Mouse (Mus musculus) spleen, postnatal 14 days (tissue): ENCODE data around the gene Brpf3.
"Not testable (repeated sequence)": the region's sequence is repeated elsewhere in the genome, so short reads cannot be mapped to it uniquely, and the experiment has no call there.

Experiments
- DNase-seq, 2 experiments: peaks; one replicate each; pipeline ENCODE4 v3.0.0; 2021 to 2022; ENCODE audit warnings: low spot score in 2 of 2

Gene Brpf3

DNA sequence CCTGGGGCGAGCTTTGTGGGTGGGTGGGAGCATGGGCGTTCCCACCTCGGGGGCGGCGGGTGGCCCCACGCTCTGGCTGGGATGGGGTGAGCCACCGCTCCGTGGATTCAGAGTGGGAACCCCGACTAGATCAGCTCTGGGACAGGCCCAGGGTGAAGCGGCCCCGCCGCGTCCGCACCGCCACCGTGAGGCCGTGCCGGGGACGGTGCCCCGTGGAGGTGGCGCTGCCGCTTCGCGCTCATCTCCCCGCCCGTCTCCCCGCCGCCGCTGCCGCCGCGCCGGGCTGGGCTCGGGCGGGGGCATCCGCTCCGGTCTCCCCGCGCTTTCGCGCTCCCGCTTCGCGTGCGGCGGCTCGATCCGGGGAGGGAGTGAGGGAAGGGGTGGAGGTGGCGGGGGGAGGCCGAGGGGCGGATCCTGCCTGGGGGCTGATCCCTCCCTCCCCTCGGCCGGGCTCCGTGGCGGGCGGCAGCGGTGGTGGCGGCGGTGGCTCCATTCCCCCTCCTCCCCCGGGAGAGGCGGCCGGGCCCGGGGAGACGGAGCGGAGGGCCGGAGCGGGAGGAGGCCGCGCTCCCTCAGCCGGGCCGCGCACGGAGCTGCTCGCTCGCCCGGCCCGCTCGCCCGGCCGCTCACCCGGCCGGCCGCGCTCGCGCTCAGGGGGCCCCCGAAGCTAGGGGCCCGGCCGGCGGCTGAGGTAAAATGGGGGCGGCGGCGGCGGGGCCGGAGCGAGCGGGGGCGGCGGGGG is at the start of gene Brpf3:
Brpf3 (plus strand) TSS at position 420 of the 742 bp plus-strand sequence.
- peak; percentile 66 to 81 for DNase-seq

DNA sequence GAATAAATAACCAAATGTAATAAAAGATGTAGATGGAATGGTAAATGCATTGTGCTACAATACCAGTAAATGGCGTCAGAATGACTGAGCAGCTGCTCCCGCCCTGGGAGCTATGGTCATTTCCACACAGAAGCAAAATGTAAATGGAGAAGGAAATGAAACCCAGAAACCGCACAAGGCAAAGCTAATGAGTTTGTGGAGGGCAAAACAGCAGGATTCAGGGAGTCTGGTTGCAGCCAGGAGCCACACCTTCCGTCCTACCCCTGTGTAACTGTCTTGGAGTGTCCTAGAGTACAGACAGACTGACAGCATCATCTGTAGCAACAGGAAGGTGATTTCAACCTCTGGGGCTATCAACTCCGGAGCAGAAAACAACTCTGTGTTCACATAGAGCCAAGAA is 44.4 kb upstream of the Brpf3 start:
- no peak for DNase-seq

DNA sequence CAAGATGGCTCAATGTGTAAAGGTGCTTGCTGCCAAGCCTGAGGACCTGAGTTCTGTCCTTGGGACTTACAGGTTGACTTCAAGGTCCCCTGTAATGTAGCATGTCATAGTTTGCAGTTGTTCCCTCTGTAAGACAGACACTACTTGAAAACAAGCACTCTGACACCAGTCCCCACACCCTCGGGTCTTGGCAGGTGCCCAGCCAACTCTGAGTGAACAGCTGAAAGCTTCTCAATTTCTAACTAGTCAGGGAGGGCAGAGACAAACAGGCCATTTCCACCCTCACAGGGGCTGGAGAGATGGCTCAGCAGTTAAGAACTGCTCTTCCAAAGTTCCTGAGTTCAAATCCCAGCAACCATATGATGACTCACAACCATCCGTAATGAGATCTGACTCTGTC is 43.4 kb upstream of the Brpf3 start:
- no peak for DNase-seq

DNA sequence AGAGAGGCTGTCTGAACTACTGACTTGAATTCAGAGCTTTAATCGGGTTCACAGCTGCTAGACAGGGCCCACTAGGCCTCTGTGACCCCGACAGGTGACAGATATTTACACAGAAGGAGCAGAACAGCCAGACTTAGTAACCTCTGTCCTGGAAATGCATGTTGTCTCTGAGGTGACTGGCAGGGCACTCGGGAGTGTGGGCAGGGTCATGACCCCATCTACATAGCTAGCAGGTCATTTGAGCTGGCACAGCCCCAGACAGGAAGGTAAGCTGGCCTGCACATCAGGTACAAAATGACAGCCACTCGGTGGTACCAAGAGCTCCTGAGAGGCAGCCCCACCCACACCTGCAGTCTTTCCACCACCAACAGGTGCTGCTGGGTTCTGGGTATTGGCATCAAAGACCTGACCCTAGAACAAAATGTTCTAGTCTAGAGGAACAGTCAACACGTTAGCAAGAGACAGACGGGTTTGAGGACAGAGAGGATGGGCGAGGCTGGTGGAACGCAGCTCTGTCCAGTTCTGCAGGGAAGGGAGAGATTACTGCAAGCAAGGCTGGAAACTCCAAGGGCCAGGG is 40.1 kb upstream of the Brpf3 start:
- no peak for DNase-seq

DNA sequence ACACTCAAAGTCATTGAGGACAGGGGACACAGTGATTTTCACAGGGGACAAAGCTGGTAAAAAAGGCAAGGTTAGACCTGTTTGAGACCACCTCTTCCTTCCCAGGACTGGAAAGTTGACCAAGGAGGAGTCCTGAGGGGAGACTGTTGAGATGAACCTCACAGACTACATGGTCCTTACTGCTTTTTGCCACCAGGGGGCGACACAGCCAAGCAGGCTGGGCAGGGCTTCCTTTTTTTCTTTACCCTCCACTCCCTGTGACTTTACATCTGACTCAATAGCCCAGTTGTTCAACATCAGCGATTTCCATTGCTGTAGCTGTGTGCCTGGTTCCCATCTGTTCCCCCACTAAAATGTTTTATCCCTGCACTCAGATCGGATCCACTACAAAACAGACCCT is 39.0 kb upstream of the Brpf3 start:
- DNase-seq = peak; percentile 57 to 77

DNA sequence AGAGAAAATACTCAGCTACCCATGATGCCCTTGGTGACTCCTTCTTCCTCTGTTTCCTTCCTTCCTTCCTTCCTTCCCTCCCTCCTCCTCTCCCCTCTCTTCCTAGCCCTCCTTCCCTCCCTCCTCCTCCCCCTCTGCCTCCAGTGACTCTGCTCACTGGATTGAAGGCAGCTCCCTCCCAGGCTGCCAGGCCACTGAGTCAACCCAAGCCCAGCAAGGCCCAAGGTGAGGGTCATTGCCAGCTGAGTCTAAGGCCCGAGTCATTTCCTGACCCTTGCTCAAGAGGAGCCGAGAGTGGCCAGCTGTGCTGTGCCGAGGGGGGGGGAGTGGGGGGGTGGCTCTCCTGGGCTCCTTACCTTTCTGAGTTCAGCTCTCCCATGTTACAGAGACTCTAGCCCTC is 34.7 kb upstream of the Brpf3 start:
- no peak for DNase-seq

DNA sequence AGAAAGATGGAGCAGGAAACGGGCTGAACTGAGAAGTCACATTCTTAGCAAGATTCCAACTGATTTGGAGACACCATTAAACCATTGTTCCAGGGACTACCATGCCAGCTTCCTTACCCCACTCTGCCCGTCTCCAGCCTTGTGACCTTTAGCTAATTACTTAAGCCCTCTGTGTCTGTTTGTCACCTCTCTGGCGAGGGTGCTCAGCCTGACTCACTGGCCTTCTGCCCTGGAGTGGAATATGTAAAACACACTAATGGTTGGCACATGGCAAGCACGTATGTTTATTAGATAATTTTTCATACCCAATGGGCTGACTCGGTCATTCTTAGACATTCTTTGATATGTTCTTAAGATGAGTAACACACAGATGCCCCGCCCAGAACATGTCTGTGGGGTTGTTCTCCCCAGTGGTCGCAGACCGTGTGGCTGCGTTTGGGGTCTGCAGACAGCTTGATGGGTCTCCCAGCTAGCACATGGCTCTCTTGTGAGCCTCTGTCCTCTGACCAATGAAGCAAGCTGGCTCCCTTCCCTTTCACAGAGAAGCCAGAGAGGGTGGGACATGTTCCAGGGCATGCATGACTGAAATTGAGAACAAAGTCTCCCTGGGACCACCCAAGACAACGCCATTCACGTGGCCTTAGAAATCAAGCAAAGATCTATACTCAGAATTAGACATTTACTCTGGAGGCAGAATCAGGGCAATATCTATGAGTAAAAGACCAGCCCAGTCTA is 33.9 kb upstream of the Brpf3 start:
- no peak for DNase-seq

DNA sequence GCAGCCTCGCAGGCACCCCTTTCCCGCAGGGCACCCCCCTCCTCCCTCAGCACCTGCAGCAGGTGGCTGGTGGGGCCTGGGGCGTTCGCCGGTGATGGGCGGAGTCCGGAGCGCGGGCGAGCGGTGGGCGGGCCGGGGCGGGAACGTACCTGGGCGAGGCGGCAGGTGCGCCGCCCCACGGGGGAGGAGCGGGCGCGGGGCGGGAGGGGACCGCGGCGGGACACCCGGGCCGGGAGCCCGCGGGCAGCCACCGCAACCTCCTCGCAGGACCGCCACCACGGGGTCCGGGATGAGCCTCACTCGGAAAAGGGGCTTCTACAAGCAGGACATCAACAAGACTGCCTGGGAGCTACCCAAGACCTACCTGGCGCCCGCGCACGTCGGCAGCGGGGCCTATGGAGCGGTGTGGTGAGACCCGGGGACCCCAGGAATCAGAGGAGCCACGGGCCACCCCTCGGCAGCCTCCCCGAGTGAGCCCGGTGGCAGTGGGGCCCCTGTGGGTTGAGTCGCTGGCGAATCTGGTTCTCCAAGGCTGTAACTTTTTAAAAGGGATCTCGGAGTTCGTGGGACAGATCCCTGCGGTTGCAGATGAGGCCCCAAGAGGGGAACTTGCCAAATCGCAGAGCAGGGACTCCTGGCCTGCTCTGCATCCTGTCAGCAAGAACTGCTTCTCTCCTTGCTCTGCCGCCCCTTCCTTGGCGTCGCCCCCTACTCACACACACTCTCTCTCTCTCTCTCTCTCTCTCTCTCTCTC is 31.6 kb upstream of the Brpf3 start, which contains the start of gene Mapk13:
Mapk13 (plus strand) TSS at position 177 of the 754 bp plus-strand sequence.
- DNase-seq = no peak

DNA sequence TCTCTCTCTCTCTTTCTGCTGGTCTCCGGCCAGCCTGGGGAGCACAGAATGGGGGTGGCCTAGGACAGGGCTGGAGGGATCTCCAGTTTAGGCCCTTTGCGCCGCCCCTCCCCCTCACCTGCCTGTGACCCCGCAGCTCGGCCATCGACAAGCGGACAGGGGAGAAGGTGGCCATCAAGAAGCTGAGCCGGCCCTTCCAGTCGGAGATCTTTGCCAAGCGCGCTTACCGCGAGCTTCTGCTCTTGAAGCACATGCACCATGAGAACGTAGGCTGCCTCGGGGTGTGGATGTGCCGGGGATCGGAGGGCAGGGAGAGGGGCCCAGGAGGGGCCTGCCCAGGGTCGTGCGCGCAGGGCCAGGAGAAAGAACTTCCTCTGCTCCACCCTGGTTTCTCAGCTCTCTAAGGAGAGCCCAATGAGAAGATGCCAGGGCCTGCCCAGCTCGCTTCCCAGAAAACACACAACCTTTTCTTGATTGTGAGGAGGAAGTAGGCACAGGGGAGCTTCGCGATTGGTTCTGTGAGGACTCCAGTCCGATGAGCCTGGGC is 30.9 kb upstream of the Brpf3 start:
- DNase-seq = no peak

DNA sequence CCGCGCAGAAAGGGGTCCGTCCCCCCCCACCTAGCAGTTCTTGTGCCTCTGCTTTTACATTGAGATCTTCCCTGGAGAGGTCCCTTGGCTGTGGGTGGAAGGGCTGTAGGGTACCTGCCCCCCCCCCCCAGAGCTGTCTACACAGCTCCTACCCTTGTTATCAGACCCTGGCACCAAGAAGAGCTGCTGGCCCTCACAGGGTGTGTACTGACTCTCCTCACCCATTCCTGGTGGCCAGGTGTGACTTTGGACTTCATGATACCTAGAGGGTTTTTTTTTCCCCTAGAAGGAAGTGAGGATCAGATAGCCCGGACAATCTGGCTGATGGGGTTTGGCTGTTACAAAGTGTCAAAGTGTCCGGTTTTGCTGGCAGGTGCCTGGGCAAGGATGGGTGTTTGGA is 29.6 kb upstream of the Brpf3 start:
- no peak for DNase-seq

DNA sequence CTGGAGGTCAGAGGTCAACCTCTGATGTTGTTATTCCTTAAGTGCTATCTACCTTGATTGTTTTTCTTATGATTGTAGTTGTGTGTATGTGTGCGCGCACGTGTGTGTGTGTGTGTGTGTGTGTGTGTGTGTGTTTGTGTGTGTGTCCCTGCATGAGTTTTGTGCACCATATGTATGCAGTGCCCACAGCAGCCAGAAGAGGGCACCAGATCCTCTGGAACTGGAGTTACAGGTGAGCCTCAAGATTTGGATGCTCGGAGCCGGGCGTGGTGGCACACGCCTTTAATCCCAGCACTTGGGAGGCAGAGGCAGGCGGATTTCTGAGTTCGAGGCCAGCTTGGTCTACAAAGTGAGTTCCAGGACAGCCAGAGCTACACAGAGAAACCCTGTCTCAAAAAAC is 26.6 kb upstream of the Brpf3 start:
- DNase-seq = not testable (repeated sequence)

DNA sequence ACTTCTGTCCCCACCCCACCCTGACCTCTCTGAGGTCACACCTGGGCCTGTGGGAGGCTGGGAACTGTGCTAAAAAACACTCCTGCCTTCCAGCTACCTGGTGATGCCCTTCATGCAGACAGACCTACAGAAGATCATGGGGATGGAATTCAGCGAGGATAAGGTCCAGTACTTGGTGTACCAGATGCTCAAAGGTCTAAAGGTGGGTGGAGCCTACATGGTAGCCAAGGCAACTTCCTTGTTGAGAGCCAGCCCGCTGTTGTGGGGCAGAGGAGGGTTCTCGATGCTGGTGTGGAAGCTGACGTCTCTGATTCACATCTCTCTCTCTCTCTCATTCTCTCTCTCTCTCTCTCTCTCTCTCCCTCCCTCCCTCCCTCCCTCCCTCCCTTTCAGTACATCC is 25.7 kb upstream of the Brpf3 start:
- no peak for DNase-seq

DNA sequence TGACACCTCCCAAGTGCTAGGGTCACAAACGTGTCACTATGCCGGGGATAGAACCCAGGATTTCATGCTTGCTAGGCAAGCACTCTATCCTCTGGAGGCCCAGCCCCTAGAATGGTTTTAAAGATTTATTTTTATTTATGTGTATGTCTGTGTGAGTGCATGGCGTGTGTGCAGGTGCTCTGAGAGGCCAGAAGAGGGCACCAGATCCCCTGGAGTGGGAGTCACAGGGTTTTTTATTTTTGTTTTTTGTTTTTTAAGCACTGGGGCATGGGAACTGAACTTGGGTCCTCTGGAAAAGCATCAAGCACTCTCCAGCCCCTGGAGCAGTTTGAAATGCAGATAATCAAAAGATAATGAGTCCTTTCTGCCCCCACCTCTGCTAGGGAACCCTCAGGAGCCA is 24.1 kb upstream of the Brpf3 start:
- no peak for DNase-seq

DNA sequence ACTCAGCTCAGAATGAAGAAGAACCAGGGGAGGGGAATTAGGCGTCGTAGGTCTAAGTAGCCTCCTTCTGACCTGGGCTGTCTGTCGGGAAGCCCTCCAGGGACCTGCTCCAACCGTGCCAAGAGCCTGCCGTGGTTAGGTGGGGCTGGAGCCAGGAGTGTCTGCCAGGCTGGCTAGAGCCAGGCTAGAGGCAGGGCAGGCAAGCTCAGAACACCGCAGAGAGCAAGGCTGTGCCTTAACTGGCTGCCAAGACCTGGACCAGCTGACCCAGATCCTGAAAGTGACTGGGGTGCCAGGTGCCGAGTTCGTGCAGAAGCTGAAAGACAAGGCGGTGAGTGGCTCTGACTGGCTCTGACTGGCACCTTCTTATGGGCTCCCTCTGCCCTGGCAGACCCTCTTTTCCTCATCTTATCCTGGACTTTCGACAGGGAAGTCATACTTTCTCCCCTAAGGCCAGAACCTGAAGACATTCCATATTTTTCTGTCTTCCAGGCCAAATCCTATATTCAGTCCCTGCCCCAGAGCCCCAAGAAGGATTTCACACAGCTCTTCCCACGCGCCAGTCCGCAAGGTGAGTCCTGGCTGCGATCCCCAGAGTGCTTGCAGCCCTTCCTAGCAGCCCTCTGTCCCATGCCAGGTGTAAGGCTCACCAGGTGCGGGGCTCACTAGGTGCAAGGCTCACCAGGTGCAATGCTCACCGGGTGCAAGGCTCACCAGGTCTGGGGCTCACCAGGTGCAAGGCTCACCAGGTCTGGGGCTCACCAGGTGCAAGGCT is 23.5 kb upstream of the Brpf3 start:
- DNase-seq = no peak

DNA sequence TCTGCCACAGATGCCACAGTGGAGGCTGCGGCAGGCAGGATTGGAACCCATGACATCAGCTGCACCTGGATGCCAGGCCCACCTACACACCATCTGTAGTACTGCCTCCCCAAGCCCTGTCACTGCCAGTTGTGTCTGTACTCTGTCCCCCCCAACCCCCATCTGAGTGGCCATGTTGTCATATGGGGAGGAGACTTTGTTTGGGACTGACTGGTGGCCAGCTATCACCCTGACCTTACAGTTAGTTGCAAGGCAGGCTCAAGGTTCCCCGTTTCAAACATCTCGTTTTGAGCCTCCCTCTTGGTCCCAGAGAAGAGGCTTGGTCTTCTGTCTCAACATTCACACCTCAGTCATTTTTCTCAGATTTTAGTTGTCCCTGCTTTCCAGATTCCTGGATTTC is 21.2 kb upstream of the Brpf3 start:
- DNase-seq = no peak

DNA sequence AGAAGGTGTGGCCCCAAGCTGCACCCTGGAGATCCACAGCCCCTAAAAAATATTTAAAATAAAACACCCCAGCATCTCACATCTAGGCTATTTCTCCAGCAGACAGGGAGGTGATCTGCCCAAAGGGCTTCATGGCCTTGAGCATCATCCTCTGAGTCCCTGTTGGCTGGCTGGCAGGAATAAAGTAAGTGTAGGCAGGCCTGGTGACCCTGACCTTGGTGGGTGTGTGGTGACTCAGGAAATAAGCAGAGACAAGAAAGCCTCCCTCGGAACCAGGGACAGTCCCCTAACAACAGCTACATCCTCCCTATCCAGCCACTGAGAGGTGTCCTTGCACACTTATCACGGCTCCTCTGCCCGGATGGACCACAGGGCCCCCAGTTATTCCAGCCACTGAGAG is 20.1 kb upstream of the Brpf3 start:
- no peak for DNase-seq

DNA sequence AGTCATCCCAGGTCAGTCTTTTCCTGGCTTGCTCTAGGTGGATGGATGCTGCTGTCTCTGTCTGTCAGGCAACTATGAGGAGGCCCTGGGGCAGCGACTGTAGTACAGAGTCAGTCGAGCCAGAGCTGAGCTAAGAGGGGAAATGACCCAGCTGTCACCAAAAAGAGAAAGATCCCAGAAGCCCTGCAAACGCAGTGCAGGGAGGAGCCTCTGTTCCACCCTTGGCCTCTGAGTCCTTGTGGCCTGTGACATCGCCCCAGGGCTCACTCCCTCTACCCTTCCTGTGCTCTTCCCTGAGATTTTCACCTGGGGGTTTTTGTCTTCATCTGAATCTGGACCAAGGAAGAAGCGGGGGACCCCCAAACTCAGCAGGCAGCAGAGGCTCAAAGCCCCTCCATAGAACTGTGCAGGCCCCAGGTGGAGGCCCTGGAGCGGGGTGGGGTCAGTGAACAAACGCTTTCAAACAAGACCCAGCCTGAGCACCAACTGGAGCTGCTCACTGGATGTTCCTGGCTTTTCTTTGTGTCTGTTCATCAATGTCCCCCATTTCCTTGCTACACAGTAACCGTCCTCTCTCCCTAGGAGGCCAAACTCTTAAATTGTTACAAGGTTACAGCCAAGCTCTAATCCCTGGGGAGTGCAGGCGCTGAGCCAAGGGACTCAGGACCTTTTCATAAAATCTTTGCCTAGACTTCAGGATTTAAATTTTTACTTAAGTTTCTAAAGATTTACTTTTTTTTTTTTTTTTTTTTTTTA is 19.4 kb upstream of the Brpf3 start:
- DNase-seq = no peak

DNA sequence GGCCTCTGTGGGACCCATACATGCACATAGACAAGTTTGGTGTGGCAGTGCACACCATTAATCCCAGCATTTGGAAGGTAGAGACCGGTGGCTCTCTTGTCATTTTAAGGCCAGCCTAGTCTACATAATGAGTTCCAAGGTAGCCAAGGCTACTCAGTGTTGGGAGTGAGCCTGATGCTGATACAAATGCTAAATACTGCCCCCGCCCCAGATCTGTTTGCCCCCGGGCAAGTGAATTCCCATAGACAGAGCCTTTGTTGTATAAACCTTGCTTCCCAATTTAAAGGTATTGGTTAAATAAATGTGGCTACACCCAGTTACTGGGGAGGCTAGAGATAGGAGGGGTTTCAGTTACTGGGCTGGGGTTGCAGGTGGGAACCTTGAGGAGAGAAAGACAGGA is 15.9 kb upstream of the Brpf3 start:
- no peak for DNase-seq

DNA sequence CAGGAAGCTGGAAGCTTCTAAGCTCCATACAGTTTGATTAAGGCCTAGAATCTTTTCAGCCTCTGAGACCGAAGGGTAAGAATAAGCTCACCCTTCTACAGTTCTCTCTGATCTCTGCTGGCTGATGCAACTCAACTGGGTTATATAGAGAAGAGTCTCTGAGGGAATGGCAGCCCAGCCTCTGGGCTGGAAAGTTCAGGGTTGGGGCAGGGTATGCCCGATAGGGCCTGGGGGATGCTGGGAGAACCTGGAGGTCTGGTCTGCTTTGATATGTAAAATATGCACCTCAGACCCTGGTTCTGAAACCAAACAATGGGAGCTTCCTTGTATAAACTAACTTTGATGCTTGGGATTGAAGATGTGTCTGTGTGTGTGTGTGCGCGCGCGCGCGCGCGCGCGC is 13.4 kb upstream of the Brpf3 start:
- DNase-seq = no peak

DNA sequence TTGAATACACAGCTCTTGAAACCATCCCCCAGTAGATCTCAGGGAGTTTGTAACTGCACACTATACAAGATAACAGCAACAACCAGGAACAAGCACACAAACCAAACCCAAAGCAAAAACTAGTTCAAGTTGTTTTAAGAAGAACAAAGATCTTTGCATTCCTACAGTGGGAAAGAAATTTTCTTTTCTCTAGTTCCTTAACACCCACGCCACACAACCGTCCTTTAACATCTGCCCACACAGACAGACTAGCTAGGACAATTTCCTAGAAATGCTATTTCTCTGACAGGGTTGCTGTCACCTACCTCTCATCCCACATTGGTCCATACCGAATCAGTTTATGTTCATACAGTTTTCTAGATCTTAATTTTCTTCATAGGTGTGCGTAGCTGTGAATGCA is 3.9 kb upstream of the Brpf3 start:
- DNase-seq = no peak
